28 mouse cellular contexts compared by ENCODE assay signal in the genomic region with DNA sequence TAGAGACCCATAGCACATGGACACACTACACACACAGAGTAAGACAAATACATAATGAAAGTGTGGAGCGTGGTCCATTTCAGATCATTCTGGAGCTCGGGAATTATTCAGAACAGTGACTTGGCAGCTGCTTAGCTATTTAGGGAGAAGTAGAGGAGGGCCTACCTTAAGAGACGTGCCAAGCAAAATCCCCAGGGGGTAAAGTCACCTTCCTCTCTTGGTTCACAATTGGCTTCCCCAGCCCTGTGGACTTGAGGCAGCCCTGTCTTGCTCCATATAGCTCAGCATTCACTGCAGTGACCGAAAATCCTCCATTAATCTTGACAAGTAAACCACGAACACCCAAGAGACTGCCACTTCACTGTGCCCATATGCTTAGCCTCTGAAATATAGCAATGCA.
A peak's percentile ranks its signal among the peaks of the same experiment; 100 is the strongest.
DNase-seq lines count a peak whose midpoint lies in the region; ATAC-seq and TF ChIP-seq lines count a peak whose summit lies in the region.
"Had no signal": no experiment of that assay in that cellular context is flagged by ENCODE, and none has a peak within 500 bp of the region (broad histone marks: within the 10 kb centered on the region; RNA-seq: fewer than 3 reads in every experiment).

No protein-coding gene starts in this region.

- DNase-seq in adrenal gland, postnatal 10 days, result peak; percentile 12
- DNase-seq in adrenal gland, adult 2 months, result no peak
- DNase-seq in heart, adult 2 months, result peak in 1 of 2 experiments; percentile 41
- no peak for DNase-seq in heart, postnatal 25 days (ENCODE audit: low spot score)
- peak; percentile 27 to 28 for DNase-seq in heart, postnatal 10 days
- peak; percentile 18 for DNase-seq in heart, postnatal 4 days
- DNase-seq in frontal cortex, postnatal 10 days (ENCODE audit: low spot score in 2 of 2), result no peak
- DNase-seq: adrenal gland, postnatal 25 days; cerebellum, adult 11-12 months; cerebellum, adult 8-10 months; cerebellum, postnatal 36 days; embryo, embryonic 11 days; forebrain, postnatal 0 days; gastrocnemius, postnatal 10 days; gastrocnemius, postnatal 36 days; kidney, adult 8-10 months had no signal

- H3K4me1 ChIP-seq in heart, adult 2 months (ENCODE audit: control insufficient read depth, insufficient read depth, low read length), result no peaks in the 10 kb centered on the region
- H3K4me1 ChIP-seq: embryonic facial prominence, embryonic 10.5 days; embryonic facial prominence, embryonic 13.5 days; heart, embryonic 15.5 days; hindbrain, embryonic 12.5 days; hindbrain, embryonic 15.5 days; kidney, embryonic 15.5 days had no signal

- H3K27ac ChIP-seq in heart, adult 2 months, result peak overlapping the region; percentile 47; the same call in 1 of the 2 replicates
- H3K27ac ChIP-seq: embryonic facial prominence, embryonic 10.5 days; embryonic facial prominence, embryonic 13.5 days; heart, embryonic 15.5 days; hindbrain, embryonic 12.5 days; hindbrain, embryonic 15.5 days; kidney, embryonic 15.5 days had no signal

- no peaks in the 10 kb centered on the region for H3K27me3 ChIP-seq in heart, adult 2 months (ENCODE audit: control insufficient read depth, insufficient read depth, low read length)
- H3K27me3 ChIP-seq: embryonic facial prominence, embryonic 13.5 days; heart, embryonic 15.5 days; hindbrain, embryonic 12.5 days; hindbrain, embryonic 15.5 days; kidney, embryonic 15.5 days; Patski had no signal

- intact Hi-C loops in heart, adult 2 months (cut with DNase I), result no loop called here
- intact Hi-C loops in heart, postnatal 25 days (cut with DNase I), result loop anchor here (5.0 kb wide), 1 partner anchor 42 kb away; no protein-coding TSS in a partner anchor
- intact Hi-C loops in heart, postnatal 10 days (cut with DNase I), result no loop called here

- no peak overlapping the region for H3K4me3 ChIP-seq in heart, adult 2 months
- H3K4me3 ChIP-seq: embryonic facial prominence, embryonic 10.5 days; embryonic facial prominence, embryonic 13.5 days; erythroblast, embryonic 14.5 days; heart, embryonic 15.5 days; hindbrain, embryonic 12.5 days; hindbrain, embryonic 15.5 days; kidney, embryonic 15.5 days had no signal

- no peak for ATAC-seq in megakaryocyte progenitor cell, adult 5-6 weeks (replicated peaks; ENCODE audit: poor library complexity)
- ATAC-seq: forebrain, embryonic 14.5 days; forebrain, postnatal 0 days; intestine, postnatal 0 days; Patski had no signal

- no peak for TF ChIP-seq CTCF in heart, adult 2 months (IDR thresholded peaks at IDR 0.05)

- no peak for TF ChIP-seq POLR2A in heart, adult 2 months (IDR thresholded peaks at IDR 0.05; ENCODE audit: insufficient read depth, low read depth, low read length)

- 65% methylated on average over 5 of the region's 5 CpGs for WGBS in heart, adult 2 months

- no peak overlapping the region for H3K9ac ChIP-seq in heart, adult 2 months (ENCODE audit: low read depth, low read length)
- H3K9ac ChIP-seq: embryonic facial prominence, embryonic 13.5 days; forebrain, postnatal 0 days; heart, embryonic 15.5 days; hindbrain, embryonic 12.5 days; hindbrain, embryonic 15.5 days; kidney, embryonic 15.5 days had no signal

- TF ChIP-seq EP300 in heart, adult 2 months (IDR thresholded peaks at IDR 0.05; ENCODE audit: insufficient read depth, low read depth, low read length), result no peak

- no peaks in the 10 kb centered on the region for H3K79me2 ChIP-seq in heart, adult 2 months (replicated peaks; ENCODE audit: control insufficient read depth, insufficient read depth, low read length)

- no peaks in the 10 kb centered on the region for H3K36me3 ChIP-seq in heart, adult 2 months (ENCODE audit: control insufficient read depth, insufficient read depth, low read length)
- H3K36me3 ChIP-seq: embryonic facial prominence, embryonic 10.5 days; embryonic facial prominence, embryonic 13.5 days; G1E; heart, embryonic 15.5 days; hindbrain, embryonic 12.5 days; hindbrain, embryonic 15.5 days; kidney, embryonic 15.5 days had no signal

Comparison
In these comparisons a context has a peak if more than half of its experiments do, and no peak if none do; other contexts are left out.
1. DNase-seq: peak in adrenal gland, postnatal 10 days (single experiment), heart, postnatal 10 days (2 of 2) and heart, postnatal 4 days (single experiment); none in adrenal gland, adult 2 months (single experiment), heart, postnatal 25 days (single experiment) and frontal cortex, postnatal 10 days (0 of 2).